Mouse (Mus musculus): ENCODE measurements around the gene Ubc. TPM values are rescaled to one million over a fixed set of nuclear protein-coding genes. Genes with fewer than 3 reads are reported as not detected.

Ubc gene
- polyA plus RNA-seq, 1 experiment from 2014 or later: 531 TPM

- H3K9ac ChIP-seq (replicated peaks): no peak overlapping the region
These were observed 12.8 kb downstream of the Ubc start for GRCm38 (mm10) chr5:125377214-125377613.

GRCm38 (mm10) chr5:125375871-125376270 lies 14.1 kb downstream of the Ubc start:
- TF ChIP-seq CTCF (IDR thresholded peaks at IDR 0.05; ENCODE audit: low read depth): no peak
- TF ChIP-seq EP300 (IDR thresholded peaks at IDR 0.05; ENCODE audit: low read depth): no peak
- 48% methylated on average over 2 of the region's 2 CpGs for WGBS (ENCODE audit: insufficient replicate concordance)

More at GRCm38 (mm10) chr5:125377214-125377613, 12.8 kb downstream of the Ubc start:
- Histone ChIP-seq H3K27ac (ENCODE audit: low read depth) (peak overlapping the region; percentile 57; the same call in 1 of the 2 replicates), H3K36me3 (replicated peaks; ENCODE audit: insufficient read depth, low read length) (no peaks in the 10 kb centered on the region), H3K27me3 (ENCODE audit: insufficient read depth, low read length) (no peaks in the 10 kb centered on the region), H3K4me2 (ENCODE audit: low read depth, low read length) (no peak overlapping the region), H3K4me3 (ENCODE audit: low read depth, low read length) (no peak overlapping the region), H3K9me3 (ENCODE audit: low read length) (no peaks in the 10 kb centered on the region), H3K4me1 (ENCODE audit: insufficient read depth) (no peaks in the 10 kb centered on the region)
- no peak for DNase-seq
- WGBS (ENCODE audit: insufficient replicate concordance): 61% methylated on average over 7 of the region's 7 CpGs
- ATAC-seq: peak; percentile 62
- TF ChIP-seq CTCF (IDR thresholded peaks at IDR 0.05; ENCODE audit: low read depth): no peak
- no peak for TF ChIP-seq EP300 (IDR thresholded peaks at IDR 0.05; ENCODE audit: low read depth)

GRCm38 (mm10) chr5:125372027-125372426 lies 18.0 kb downstream of the Ubc start:
- TF ChIP-seq EP300 (IDR thresholded peaks at IDR 0.05; ENCODE audit: low read depth) (no peak), CTCF (IDR thresholded peaks at IDR 0.05; ENCODE audit: low read depth) (no peak)
- Histone ChIP-seq H3K4me1 (ENCODE audit: insufficient read depth) (no peaks in the 10 kb centered on the region), H3K9me3 (ENCODE audit: low read length) (no peaks in the 10 kb centered on the region), H3K4me3 (ENCODE audit: low read depth, low read length) (no peak overlapping the region), H3K9ac (replicated peaks) (no peak overlapping the region), H3K4me2 (ENCODE audit: low read depth, low read length) (no peak overlapping the region), H3K36me3 (replicated peaks; ENCODE audit: insufficient read depth, low read length) (no peaks in the 10 kb centered on the region), H3K27me3 (ENCODE audit: insufficient read depth, low read length) (no peaks in the 10 kb centered on the region), H3K27ac (ENCODE audit: low read depth) (no peak overlapping the region)
- 76% methylated on average over 4 of the region's 4 CpGs for WGBS (ENCODE audit: insufficient replicate concordance)
- ATAC-seq (no peak), DNase-seq (no peak)

More at GRCm38 (mm10) chr5:125375871-125376270, 14.1 kb downstream of the Ubc start:
- Histone ChIP-seq H3K27me3 (ENCODE audit: insufficient read depth, low read length) (no peaks in the 10 kb centered on the region), H3K4me2 (ENCODE audit: low read depth, low read length) (no peak overlapping the region), H3K27ac (ENCODE audit: low read depth) (peak overlapping the region; percentile 34; the same call in 1 of the 2 replicates), H3K9ac (replicated peaks) (no peak overlapping the region), H3K9me3 (ENCODE audit: low read length) (no peaks in the 10 kb centered on the region), H3K4me1 (ENCODE audit: insufficient read depth) (no peaks in the 10 kb centered on the region), H3K4me3 (ENCODE audit: low read depth, low read length) (no peak overlapping the region), H3K36me3 (replicated peaks; ENCODE audit: insufficient read depth, low read length) (no peaks in the 10 kb centered on the region)
- DNase-seq: no peak
- ATAC-seq: no peak

- no peak for DNase-seq
- 74% methylated on average over 7 of the region's 7 CpGs for WGBS (ENCODE audit: insufficient replicate concordance)
- Histone ChIP-seq H3K4me1 (ENCODE audit: insufficient read depth) (no peaks in the 10 kb centered on the region), H3K9me3 (ENCODE audit: low read length) (no peaks in the 10 kb centered on the region), H3K9ac (replicated peaks) (no peak overlapping the region), H3K4me2 (ENCODE audit: low read depth, low read length) (no peak overlapping the region), H3K4me3 (ENCODE audit: low read depth, low read length) (no peak overlapping the region), H3K27me3 (ENCODE audit: insufficient read depth, low read length) (no peaks in the 10 kb centered on the region), H3K36me3 (replicated peaks; ENCODE audit: insufficient read depth, low read length) (no peaks in the 10 kb centered on the region), H3K27ac (ENCODE audit: low read depth) (no peak overlapping the region)
- ATAC-seq: no peak
- TF ChIP-seq EP300 (IDR thresholded peaks at IDR 0.05; ENCODE audit: low read depth) (no peak), CTCF (IDR thresholded peaks at IDR 0.05; ENCODE audit: low read depth) (peak; percentile 39)
These were observed 18.9 kb downstream of the Ubc start for GRCm38 (mm10) chr5:125370950-125371693.

DNA sequence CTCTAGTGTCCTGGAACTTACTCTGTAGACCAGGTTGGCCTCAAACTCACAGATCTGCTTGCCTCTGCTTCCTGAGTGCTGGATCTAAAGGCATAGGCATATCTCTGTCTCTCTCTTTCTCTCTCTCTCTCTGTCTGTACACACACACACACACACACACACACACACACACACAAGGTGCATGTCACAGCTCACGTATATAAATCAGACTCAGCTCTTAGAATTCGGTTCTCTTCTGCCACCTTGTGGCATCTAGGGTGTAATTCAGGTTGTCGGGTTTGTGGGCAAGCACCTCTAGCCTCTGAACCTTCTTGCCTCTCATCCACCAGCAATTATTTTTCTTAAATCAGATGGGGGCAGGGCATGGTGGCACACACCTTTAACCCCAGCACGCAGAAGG lies 21.4 kb downstream of the Ubc start:
- no peaks in the 10 kb centered on the region for H3K9me3 ChIP-seq (ENCODE audit: low read length)
- no peak overlapping the region for H3K4me2 ChIP-seq (ENCODE audit: low read depth, low read length)
- H3K4me1 ChIP-seq (ENCODE audit: insufficient read depth): no peaks in the 10 kb centered on the region
- H3K36me3 ChIP-seq (replicated peaks; ENCODE audit: insufficient read depth, low read length): no peaks in the 10 kb centered on the region
- no peaks in the 10 kb centered on the region for H3K27me3 ChIP-seq (ENCODE audit: insufficient read depth, low read length)
- peak; percentile 64 for DNase-seq
- H3K4me3 ChIP-seq (ENCODE audit: low read depth, low read length): no peak overlapping the region
- no peak overlapping the region for H3K9ac ChIP-seq (replicated peaks)
- TF ChIP-seq EP300 (IDR thresholded peaks at IDR 0.05; ENCODE audit: low read depth) (no peak), CTCF (IDR thresholded peaks at IDR 0.05; ENCODE audit: low read depth) (peak; percentile 86)
- ATAC-seq: peak; percentile 66
- no peak overlapping the region for H3K27ac ChIP-seq (ENCODE audit: low read depth)
- 0% methylated on average over 4 of the region's 4 CpGs for WGBS (ENCODE audit: insufficient replicate concordance)

DNA sequence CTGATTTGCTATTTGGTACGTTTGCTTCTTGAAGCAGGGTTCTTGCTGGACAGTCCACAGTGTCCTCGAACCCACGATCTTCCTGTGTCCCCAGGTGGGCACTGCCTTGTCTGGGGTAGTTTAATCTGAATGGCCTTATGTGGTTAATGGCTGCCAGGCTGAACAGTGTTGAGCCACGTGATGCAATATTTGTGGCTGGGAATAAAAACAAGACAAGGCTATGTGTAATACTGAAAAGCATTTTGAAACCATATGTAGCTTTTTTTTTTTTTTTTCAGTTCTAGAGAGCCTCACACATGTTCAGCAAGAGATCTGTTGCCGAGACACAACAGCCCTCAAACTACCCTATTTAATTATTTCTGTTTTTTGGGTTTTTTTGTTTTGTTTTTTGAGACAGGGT lies 21.8 kb downstream of the Ubc start:
- no peak overlapping the region for H3K9ac ChIP-seq (replicated peaks)
- no peak for DNase-seq
- no peaks in the 10 kb centered on the region for H3K9me3 ChIP-seq (ENCODE audit: low read length)
- no peaks in the 10 kb centered on the region for H3K36me3 ChIP-seq (replicated peaks; ENCODE audit: insufficient read depth, low read length)
- H3K4me1 ChIP-seq (ENCODE audit: insufficient read depth): no peaks in the 10 kb centered on the region
- no peak overlapping the region for H3K27ac ChIP-seq (ENCODE audit: low read depth)
- H3K4me2 ChIP-seq (ENCODE audit: low read depth, low read length): no peak overlapping the region
- ATAC-seq: peak; percentile 59; the same call in 1 of the 2 replicates
- H3K27me3 ChIP-seq (ENCODE audit: insufficient read depth, low read length): no peaks in the 10 kb centered on the region
- H3K4me3 ChIP-seq (ENCODE audit: low read depth, low read length): no peak overlapping the region
- no peak for TF ChIP-seq CTCF (IDR thresholded peaks at IDR 0.05; ENCODE audit: low read depth)
- TF ChIP-seq EP300 (IDR thresholded peaks at IDR 0.05; ENCODE audit: low read depth): no peak
- WGBS (ENCODE audit: insufficient replicate concordance): 55% methylated on average over 5 of the region's 5 CpGs
